Mouse (Mus musculus): ENCODE results near the gene Slc7a11. TPM values are rescaled to one million over a fixed set of nuclear protein-coding genes. Genes with fewer than 3 reads are reported as not detected.

Gene Slc7a11
- polyA plus RNA-seq, 1 experiment from 2014 or later = 0.26 TPM

DNA sequence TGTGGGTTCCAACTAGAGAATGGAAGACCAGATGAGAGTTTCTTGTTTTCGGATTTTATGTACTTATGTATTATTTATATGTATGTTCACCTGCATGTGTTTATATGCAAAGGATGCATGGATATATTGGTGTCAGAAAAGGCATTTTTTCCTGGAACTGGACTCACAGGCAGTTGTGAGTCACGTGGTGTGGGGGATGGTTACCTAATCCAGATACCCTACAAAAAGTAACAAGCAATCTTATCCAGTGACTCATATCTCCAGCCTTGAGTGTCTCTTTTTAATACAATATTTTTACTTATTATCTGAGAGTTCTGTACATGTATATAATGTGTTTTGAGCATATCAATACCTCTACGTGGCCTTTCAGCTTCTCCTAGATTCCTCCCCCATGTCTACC, 469.4 kb downstream of the Slc7a11 start:
- Histone ChIP-seq H3K36me3 (ENCODE audit: control insufficient read depth, insufficient read depth, low read length) (no peaks in the 10 kb centered on the region), H3K4me3 (replicated peaks; ENCODE audit: low read length) (no peak overlapping the region), H3K27ac (ENCODE audit: low read length) (no peak overlapping the region), H3K27me3 (ENCODE audit: control insufficient read depth, insufficient read depth, low read length) (no peaks in the 10 kb centered on the region), H3K9ac (ENCODE audit: low read length) (no peak overlapping the region), H3K4me2 (ENCODE audit: low read depth, low read length) (no peak overlapping the region), H3K4me1 (ENCODE audit: control insufficient read depth, insufficient read depth, low read length) (no peaks in the 10 kb centered on the region), H3K9me3 (replicated peaks; ENCODE audit: control insufficient read depth, low read length) (no peaks in the 10 kb centered on the region)
- WGBS = 80% methylated on average over 3 of the region's 3 CpGs
- ATAC-seq (ENCODE audit: insufficient read depth, low FRiP score) = no peak

DNA sequence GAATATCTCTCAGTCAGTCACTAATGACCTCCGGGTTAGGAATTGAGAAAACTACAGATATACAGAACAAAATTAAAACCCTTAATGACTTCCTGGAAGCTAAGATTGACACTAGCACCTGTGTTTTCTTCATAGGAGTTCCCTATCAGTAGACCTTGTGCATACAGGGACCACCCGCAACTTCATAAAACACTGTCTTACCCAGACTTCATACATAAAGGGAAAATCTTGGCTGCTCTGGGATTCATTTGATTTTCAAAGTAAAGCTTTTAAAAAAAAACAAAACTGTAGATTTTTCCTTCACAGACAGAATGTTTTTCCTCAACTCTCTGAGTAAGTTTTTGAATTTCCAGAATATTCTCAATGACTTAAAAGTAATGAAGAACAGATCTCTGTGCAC, 477.8 kb downstream of the Slc7a11 start:
- ATAC-seq (ENCODE audit: insufficient read depth, low FRiP score) = no peak
- Histone ChIP-seq H3K4me2 (ENCODE audit: low read depth, low read length) (no peak overlapping the region), H3K4me3 (replicated peaks; ENCODE audit: low read length) (no peak overlapping the region)

DNA sequence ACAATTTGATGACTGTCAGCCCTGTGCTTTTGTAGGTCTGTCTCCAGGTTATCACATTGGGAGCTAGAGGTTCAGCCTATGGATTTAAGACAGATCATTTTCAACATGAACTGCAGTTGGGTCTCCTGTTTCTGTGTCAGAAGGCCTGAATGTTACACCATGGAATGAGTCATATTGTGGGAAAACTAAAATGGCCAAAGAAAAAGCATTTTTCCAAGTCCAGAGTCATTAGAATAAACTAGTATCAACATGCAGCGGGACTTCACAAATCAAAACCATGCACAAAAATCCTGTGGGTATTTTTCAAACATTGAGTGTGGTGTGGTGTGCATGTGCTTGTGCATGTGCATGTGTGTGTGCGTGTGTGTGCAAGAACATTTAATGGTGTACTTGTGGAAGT, 482.8 kb downstream of the Slc7a11 start:
- no peak for ATAC-seq (ENCODE audit: insufficient read depth, low FRiP score)

More for the DNA sequence above, 477.8 kb downstream of the Slc7a11 start:
- 74% methylated on average over 2 of the region's 2 CpGs for WGBS
- H3K27me3 ChIP-seq (ENCODE audit: control insufficient read depth, insufficient read depth, low read length) = no peaks in the 10 kb centered on the region
- H3K4me1 ChIP-seq (ENCODE audit: control insufficient read depth, insufficient read depth, low read length) = no peaks in the 10 kb centered on the region
- H3K9ac ChIP-seq (ENCODE audit: low read length) = no peak overlapping the region
- no peaks in the 10 kb centered on the region for H3K9me3 ChIP-seq (replicated peaks; ENCODE audit: control insufficient read depth, low read length)
- no peak overlapping the region for H3K27ac ChIP-seq (ENCODE audit: low read length)
- H3K36me3 ChIP-seq (ENCODE audit: control insufficient read depth, insufficient read depth, low read length) = no peaks in the 10 kb centered on the region

DNA sequence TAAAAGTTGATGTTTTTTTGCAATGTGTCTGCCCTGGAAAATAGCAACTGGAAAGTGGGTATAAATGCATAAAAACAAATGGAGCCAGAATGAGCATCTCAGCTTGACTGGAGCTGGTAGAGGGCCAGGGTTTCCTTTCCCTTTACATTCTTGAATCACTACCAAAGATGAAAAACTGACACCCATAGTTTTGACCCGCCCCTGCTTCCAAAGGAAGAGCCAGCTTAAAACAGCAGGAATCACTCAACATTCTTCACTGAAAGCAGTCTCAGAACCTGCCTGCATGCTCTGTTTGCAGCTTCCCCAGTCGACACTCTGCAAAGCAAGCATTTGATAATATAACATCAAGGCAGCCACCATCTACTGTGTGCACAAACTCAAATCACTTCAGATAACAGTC, 496.6 kb downstream of the Slc7a11 start:
- Histone ChIP-seq H3K9me3 (replicated peaks; ENCODE audit: control insufficient read depth, low read length) (no peaks in the 10 kb centered on the region), H3K27me3 (ENCODE audit: control insufficient read depth, insufficient read depth, low read length) (no peaks in the 10 kb centered on the region), H3K27ac (ENCODE audit: low read length) (peak overlapping the region; percentile 57), H3K4me3 (replicated peaks; ENCODE audit: low read length) (no peak overlapping the region), H3K9ac (ENCODE audit: low read length) (no peak overlapping the region), H3K4me1 (ENCODE audit: control insufficient read depth, insufficient read depth, low read length) (no peaks in the 10 kb centered on the region), H3K4me2 (ENCODE audit: low read depth, low read length) (no peak overlapping the region), H3K36me3 (ENCODE audit: control insufficient read depth, insufficient read depth, low read length) (no peaks in the 10 kb centered on the region)
- 21% methylated on average over 2 of the region's 2 CpGs for WGBS
- peak; percentile 77; the same call in 1 of the 2 replicates for ATAC-seq (ENCODE audit: insufficient read depth, low FRiP score)

More for the DNA sequence above, 482.8 kb downstream of the Slc7a11 start:
- Histone ChIP-seq H3K4me3 (replicated peaks; ENCODE audit: low read length) (no peak overlapping the region), H3K36me3 (ENCODE audit: control insufficient read depth, insufficient read depth, low read length) (no peaks in the 10 kb centered on the region), H3K4me1 (ENCODE audit: control insufficient read depth, insufficient read depth, low read length) (no peaks in the 10 kb centered on the region), H3K9ac (ENCODE audit: low read length) (no peak overlapping the region), H3K9me3 (replicated peaks; ENCODE audit: control insufficient read depth, low read length) (no peaks in the 10 kb centered on the region), H3K27ac (ENCODE audit: low read length) (no peak overlapping the region), H3K4me2 (ENCODE audit: low read depth, low read length) (no peak overlapping the region), H3K27me3 (ENCODE audit: control insufficient read depth, insufficient read depth, low read length) (no peaks in the 10 kb centered on the region)
- 88% methylated on average over 2 of the region's 2 CpGs for WGBS

DNA sequence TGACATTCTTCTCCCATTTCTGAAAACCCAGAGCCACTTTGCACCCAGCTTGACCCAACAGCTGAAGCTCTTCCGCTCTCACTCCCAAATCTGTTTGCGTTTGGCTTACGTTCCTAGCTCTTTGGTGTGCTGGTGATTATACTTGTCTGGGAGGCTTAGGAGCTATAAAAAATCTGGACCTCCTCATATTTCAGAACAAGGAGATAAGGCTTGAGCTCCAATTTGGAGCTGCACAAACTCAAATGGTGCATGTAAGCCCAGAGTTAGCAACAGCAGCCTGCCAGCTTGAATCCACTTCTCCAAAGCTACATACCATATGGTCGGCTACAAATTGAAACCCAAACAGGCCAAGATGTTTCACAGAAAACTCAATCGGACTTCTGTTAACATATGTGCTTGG, 498.6 kb downstream of the Slc7a11 start:
- Histone ChIP-seq H3K9ac (ENCODE audit: low read length) (no peak overlapping the region), H3K9me3 (replicated peaks; ENCODE audit: control insufficient read depth, low read length) (no peaks in the 10 kb centered on the region), H3K4me3 (replicated peaks; ENCODE audit: low read length) (no peak overlapping the region), H3K4me1 (ENCODE audit: control insufficient read depth, insufficient read depth, low read length) (no peaks in the 10 kb centered on the region), H3K27me3 (ENCODE audit: control insufficient read depth, insufficient read depth, low read length) (no peaks in the 10 kb centered on the region), H3K36me3 (ENCODE audit: control insufficient read depth, insufficient read depth, low read length) (no peaks in the 10 kb centered on the region), H3K4me2 (ENCODE audit: low read depth, low read length) (no peak overlapping the region), H3K27ac (ENCODE audit: low read length) (no peak overlapping the region)
- WGBS = 39% methylated on average over 5 of the region's 5 CpGs
- peak; percentile 81 for ATAC-seq (ENCODE audit: insufficient read depth, low FRiP score)

DNA sequence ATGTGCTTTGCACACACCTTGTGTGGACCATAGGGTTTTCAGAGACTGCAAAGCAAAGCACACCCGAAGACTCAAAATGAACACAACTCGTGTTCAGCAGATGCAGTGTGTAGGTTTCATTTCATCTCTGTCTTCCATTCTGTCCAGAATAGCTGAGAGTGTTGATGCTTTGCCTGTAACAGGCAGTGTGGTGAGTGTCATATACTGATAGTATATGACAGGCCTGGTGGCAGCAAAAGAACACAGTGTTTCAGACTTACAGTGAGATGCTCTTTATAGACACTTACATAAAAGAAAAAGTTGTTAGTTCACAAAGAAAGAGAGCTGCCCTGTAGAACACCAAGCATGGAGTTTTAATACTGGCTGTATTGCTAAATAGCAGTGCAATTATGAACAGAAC, 505.8 kb downstream of the Slc7a11 start:
- H3K36me3 ChIP-seq (ENCODE audit: control insufficient read depth, insufficient read depth, low read length) = no peaks in the 10 kb centered on the region
- WGBS = 80% methylated on average over 2 of the region's 2 CpGs
- H3K9me3 ChIP-seq (replicated peaks; ENCODE audit: control insufficient read depth, low read length) = no peaks in the 10 kb centered on the region
- H3K4me2 ChIP-seq (ENCODE audit: low read depth, low read length) = no peak overlapping the region
- H3K27ac ChIP-seq (ENCODE audit: low read length) = no peak overlapping the region
- H3K9ac ChIP-seq (ENCODE audit: low read length) = no peak overlapping the region
- no peaks in the 10 kb centered on the region for H3K4me1 ChIP-seq (ENCODE audit: control insufficient read depth, insufficient read depth, low read length)
- ATAC-seq (ENCODE audit: insufficient read depth, low FRiP score) = no peak
- H3K4me3 ChIP-seq (replicated peaks; ENCODE audit: low read length) = no peak overlapping the region
- no peaks in the 10 kb centered on the region for H3K27me3 ChIP-seq (ENCODE audit: control insufficient read depth, insufficient read depth, low read length)

DNA sequence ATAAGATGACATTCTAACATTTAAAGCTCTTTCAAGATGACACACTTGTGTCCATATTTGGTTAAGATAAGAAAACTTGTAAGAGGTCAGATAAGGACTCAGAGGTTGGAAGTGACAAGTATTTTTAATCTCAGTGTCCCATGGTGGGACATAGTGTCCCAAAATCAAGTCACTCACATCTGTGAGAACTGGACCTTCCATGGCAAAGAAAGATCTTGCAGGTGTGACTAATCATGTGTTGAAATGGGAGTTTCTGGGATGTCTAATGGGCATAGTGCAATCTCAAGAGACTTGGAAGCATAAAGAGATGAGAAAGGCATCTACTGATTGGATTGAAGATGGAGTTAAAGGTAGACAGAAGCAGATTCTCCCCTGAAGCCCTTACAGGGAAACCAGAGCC, 513.9 kb downstream of the Slc7a11 start:
- H3K27ac ChIP-seq (ENCODE audit: low read length) = no peak overlapping the region
- H3K9me3 ChIP-seq (replicated peaks; ENCODE audit: control insufficient read depth, low read length) = no peaks in the 10 kb centered on the region
- no peak overlapping the region for H3K4me2 ChIP-seq (ENCODE audit: low read depth, low read length)
- no peak overlapping the region for H3K9ac ChIP-seq (ENCODE audit: low read length)
- no peaks in the 10 kb centered on the region for H3K36me3 ChIP-seq (ENCODE audit: control insufficient read depth, insufficient read depth, low read length)
- no peaks in the 10 kb centered on the region for H3K4me1 ChIP-seq (ENCODE audit: control insufficient read depth, insufficient read depth, low read length)
- H3K4me3 ChIP-seq (replicated peaks; ENCODE audit: low read length) = no peak overlapping the region
- ATAC-seq (ENCODE audit: insufficient read depth, low FRiP score) = no peak
- no peaks in the 10 kb centered on the region for H3K27me3 ChIP-seq (ENCODE audit: control insufficient read depth, insufficient read depth, low read length)

DNA sequence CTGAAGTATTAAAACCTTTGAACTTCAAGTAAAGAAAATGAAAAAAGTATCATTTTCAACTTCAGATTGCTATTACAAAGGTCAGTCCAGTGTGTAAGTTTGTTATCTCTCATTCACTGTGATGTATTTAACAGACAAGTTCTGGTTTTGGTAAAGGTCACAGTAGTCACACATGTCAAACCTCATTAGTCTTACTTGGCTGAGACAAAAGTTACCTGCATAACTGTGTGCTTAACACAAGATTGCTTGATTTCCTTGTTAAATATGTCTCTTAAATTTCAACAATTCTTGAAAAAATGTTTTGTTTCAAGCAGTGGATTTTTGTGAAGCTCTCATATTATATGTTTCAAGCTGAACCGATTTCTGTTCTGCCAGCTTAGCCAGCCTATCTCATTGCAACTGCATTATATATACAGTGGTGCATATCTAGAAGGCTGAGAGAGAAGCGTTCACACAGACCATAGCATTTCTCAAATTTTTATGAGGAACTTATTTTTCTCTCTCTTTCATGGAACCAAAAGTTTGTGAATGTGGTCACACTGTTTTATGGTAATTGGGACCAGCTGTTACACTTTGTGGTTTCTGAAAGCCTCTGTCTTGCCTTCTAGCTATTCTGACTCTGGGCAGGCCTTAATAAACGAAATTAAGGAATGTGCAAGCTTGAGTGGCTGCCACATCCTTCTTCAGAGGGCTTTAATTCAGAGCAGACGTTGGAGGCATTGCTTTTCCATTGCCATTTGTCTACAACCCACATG, 514.7 kb downstream of the Slc7a11 start:
- no peaks in the 10 kb centered on the region for H3K4me1 ChIP-seq (ENCODE audit: control insufficient read depth, insufficient read depth, low read length)
- H3K9ac ChIP-seq (ENCODE audit: low read length) = no peak overlapping the region
- H3K36me3 ChIP-seq (ENCODE audit: control insufficient read depth, insufficient read depth, low read length) = no peaks in the 10 kb centered on the region
- H3K27me3 ChIP-seq (ENCODE audit: control insufficient read depth, insufficient read depth, low read length) = no peaks in the 10 kb centered on the region
- no peak overlapping the region for H3K4me3 ChIP-seq (replicated peaks; ENCODE audit: low read length)
- no peaks in the 10 kb centered on the region for H3K9me3 ChIP-seq (replicated peaks; ENCODE audit: control insufficient read depth, low read length)
- no peak overlapping the region for H3K27ac ChIP-seq (ENCODE audit: low read length)
- no peak overlapping the region for H3K4me2 ChIP-seq (ENCODE audit: low read depth, low read length)
- ATAC-seq (ENCODE audit: insufficient read depth, low FRiP score) = no peak
- WGBS = 33% methylated on average over 4 of the region's 4 CpGs

DNA sequence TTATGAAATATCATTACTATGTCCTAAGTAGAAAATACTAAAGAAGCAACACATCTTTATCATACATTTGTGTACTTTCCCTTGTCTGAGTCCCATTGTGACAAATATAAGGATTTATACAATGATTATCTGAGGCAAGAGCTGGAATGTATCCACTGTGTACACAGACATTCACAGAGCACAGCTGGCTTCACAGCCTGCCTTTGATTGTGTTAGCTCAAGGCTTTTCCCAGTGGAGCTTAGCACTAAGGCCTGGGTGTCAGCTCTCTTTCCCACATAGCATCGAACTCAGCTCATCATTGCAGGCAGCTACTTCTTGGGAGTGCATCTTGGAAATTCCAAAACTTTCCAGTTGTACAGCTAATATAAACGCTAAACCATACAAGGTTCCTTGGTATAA, 529.5 kb downstream of the Slc7a11 start:
- ATAC-seq (ENCODE audit: insufficient read depth, low FRiP score) = peak; percentile 93
- peak overlapping the region; percentile 37 for H3K27ac ChIP-seq (ENCODE audit: low read length)
- WGBS = 28% methylated on average over 2 of the region's 2 CpGs

More for the DNA sequence above, 529.5 kb downstream of the Slc7a11 start:
- Histone ChIP-seq H3K9me3 (replicated peaks; ENCODE audit: control insufficient read depth, low read length) (no peaks in the 10 kb centered on the region), H3K27me3 (ENCODE audit: control insufficient read depth, insufficient read depth, low read length) (no peaks in the 10 kb centered on the region), H3K4me2 (ENCODE audit: low read depth, low read length) (no peak overlapping the region), H3K4me3 (replicated peaks; ENCODE audit: low read length) (no peak overlapping the region), H3K36me3 (ENCODE audit: control insufficient read depth, insufficient read depth, low read length) (no peaks in the 10 kb centered on the region), H3K9ac (ENCODE audit: low read length) (no peak overlapping the region), H3K4me1 (ENCODE audit: control insufficient read depth, insufficient read depth, low read length) (no peaks in the 10 kb centered on the region)
